Mouse (Mus musculus) liver, adult 2 months (tissue): ENCODE data around the gene Gm5460.

Source experiments
- CTCF ChIP-seq: fragments of 200-500 bp; IDR thresholded peaks from 2 replicates; pipeline ENCODE4 v1.5.1; 2011; ENCODE audit warnings: low read depth, low read length, control low read depth
- POLR2A ChIP-seq: fragments of 200-500 bp; IDR thresholded peaks from 2 replicates; pipeline ENCODE4 v1.6.1; 2011; ENCODE audit warnings: low read length, control low read depth; ENCODE audit not compliant: insufficient read depth; ENCODE audit errors: extremely low read depth

DNA sequence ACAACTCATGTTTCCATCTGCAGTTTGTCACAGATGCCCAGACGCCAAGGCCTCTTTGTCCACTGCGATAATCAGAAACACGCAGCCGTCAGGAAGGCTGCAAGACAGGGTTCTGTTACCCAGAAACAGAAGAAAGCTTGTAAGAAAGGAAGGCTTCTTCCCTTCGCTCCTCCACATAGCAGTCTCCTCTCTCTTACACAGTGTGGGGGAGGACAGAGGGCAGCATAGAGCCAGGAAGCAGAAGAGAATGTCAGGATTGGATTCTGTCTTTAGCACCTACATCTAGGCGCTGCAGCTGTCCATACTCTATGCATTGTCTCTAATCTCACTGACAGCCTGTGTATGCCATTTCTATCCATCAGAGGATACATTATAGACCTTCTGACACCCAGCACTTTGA lies 19.1 kb upstream of the Gm5460 start:
- TF ChIP-seq POLR2A = no peak
- no peak for TF ChIP-seq CTCF
